Mouse (Mus musculus) left cerebral cortex, adult 11 months (tissue): ENCODE measurements around the gene Pter.

ENCODE experiments used
- DNase-seq: peaks from one replicate; pipeline ENCODE4 v3.0.0; 2022; ENCODE audit warnings: low spot score

Gene Pter

GRCm38 (mm10) chr2:12923804-12924591 lies at the start of gene Pter:
TSS of gene Pter (plus strand) at chr2:12924041.
- DNase-seq = peak; percentile 30

GRCm38 (mm10) chr2:12874232-12874631 lies 49.6 kb upstream of the Pter start:
- no peak for DNase-seq

GRCm38 (mm10) chr2:12879492-12879891 lies 44.3 kb upstream of the Pter start:
- no peak for DNase-seq

- DNase-seq = no peak
These were observed 42.8 kb upstream of the Pter start for GRCm38 (mm10) chr2:12881009-12881408.

- DNase-seq = peak; percentile 41
These were observed 40.4 kb upstream of the Pter start for GRCm38 (mm10) chr2:12883276-12883914.

- DNase-seq = no peak
These were observed 36.8 kb upstream of the Pter start for GRCm38 (mm10) chr2:12887015-12887414.

GRCm38 (mm10) chr2:12905786-12906185 lies 18.1 kb upstream of the Pter start:
- no peak for DNase-seq

- DNase-seq = no peak
These were observed 1.8 kb downstream of the Pter start for GRCm38 (mm10) chr2:12925643-12926042.

- DNase-seq = no peak
These were observed 6.5 kb downstream of the Pter start for GRCm38 (mm10) chr2:12930338-12930737.

GRCm38 (mm10) chr2:12933905-12934304 lies 10.1 kb downstream of the Pter start:
- DNase-seq = no peak

- no peak for DNase-seq
These were observed 11.4 kb downstream of the Pter start for GRCm38 (mm10) chr2:12935286-12935685.

GRCm38 (mm10) chr2:12937461-12938217 lies 13.8 kb downstream of the Pter start:
- no peak for DNase-seq

GRCm38 (mm10) chr2:12938641-12939040 lies 14.8 kb downstream of the Pter start:
- no peak for DNase-seq

- no peak for DNase-seq
These were observed 33.0 kb downstream of the Pter start for GRCm38 (mm10) chr2:12956703-12957424.

GRCm38 (mm10) chr2:12970049-12970724 lies 46.3 kb downstream of the Pter start:
- peak; percentile 7 for DNase-seq

- DNase-seq = no peak
These were observed 49.9 kb downstream of the Pter start for GRCm38 (mm10) chr2:12973752-12974151.

- no peak for DNase-seq
These were observed 53.5 kb downstream of the Pter start for GRCm38 (mm10) chr2:12977367-12977766.

- no peak for DNase-seq
These were observed 54.9 kb downstream of the Pter start for GRCm38 (mm10) chr2:12978771-12979170.

- DNase-seq = no peak
These were observed 61.3 kb downstream of the Pter start for GRCm38 (mm10) chr2:12984901-12985732.

- DNase-seq = no peak
These were observed 76.2 kb downstream of the Pter start for GRCm38 (mm10) chr2:13000026-13000425.

GRCm38 (mm10) chr2:13008433-13008832 lies 84.6 kb downstream of the Pter start:
- DNase-seq = no peak
